Mouse (Mus musculus): ENCODE measurements around the gene Vmn2r9. TPM values are rescaled to one million over a fixed set of nuclear protein-coding genes. Genes with fewer than 3 reads are reported as not detected.
"Not testable (repeated sequence)": the region's sequence is repeated elsewhere in the genome, so short reads cannot be mapped to it uniquely, and the experiment has no call there.

Gene Vmn2r9
- not detected in 2 replicates for polyA plus RNA-seq (2015; fragmentation: Nextera tagmentation; extraction: Ambion mirVana)

GRCm38 (mm10) chr5:108852501-108852900 lies at the start of gene Vmn2r9:
Vmn2r9 (minus strand) TSS chr5:108852601.
- H3K4me3 ChIP-seq (replicated peaks); H3K27ac ChIP-seq; H3K4me2 ChIP-seq (replicated peaks); H3K9ac ChIP-seq; ATAC-seq; H3K36me3 ChIP-seq; H3K9me3 ChIP-seq; H3K4me1 ChIP-seq (replicated peaks); H3K27me3 ChIP-seq (replicated peaks): not testable (repeated sequence)
- WGBS: 79% methylated on average over 1 of the region's 1 CpGs

- not testable (repeated sequence) for H3K4me1 ChIP-seq (replicated peaks); H3K9me3 ChIP-seq; H3K4me2 ChIP-seq (replicated peaks); H3K27me3 ChIP-seq (replicated peaks); H3K27ac ChIP-seq; H3K4me3 ChIP-seq (replicated peaks); H3K36me3 ChIP-seq; ATAC-seq; H3K9ac ChIP-seq
- WGBS: 4% methylated on average over 1 of the region's 1 CpGs
Measured at GRCm38 (mm10) chr5:108866746-108867145, 14.3 kb upstream of the Vmn2r9 start.

- H3K36me3 ChIP-seq: no peaks in the 10 kb centered on the region
- H3K27ac ChIP-seq: no peak overlapping the region
- no peak overlapping the region for H3K4me2 ChIP-seq (replicated peaks)
- H3K4me1 ChIP-seq (replicated peaks): no peaks in the 10 kb centered on the region
- no peak overlapping the region for H3K9ac ChIP-seq
- H3K9me3 ChIP-seq: no peaks in the 10 kb centered on the region
- H3K27me3 ChIP-seq (replicated peaks): no peaks in the 10 kb centered on the region
- no peak overlapping the region for H3K4me3 ChIP-seq (replicated peaks)
- ATAC-seq: no peak
- 33% methylated on average over 1 of the region's 1 CpGs for WGBS
Measured at GRCm38 (mm10) chr5:108849466-108849865, 2.9 kb downstream of the Vmn2r9 start.

GRCm38 (mm10) chr5:108836156-108836555 lies 16.2 kb downstream of the Vmn2r9 start:
- H3K27ac ChIP-seq: no peak overlapping the region
- 78% methylated on average over 1 of the region's 1 CpGs for WGBS
- no peak for ATAC-seq
- no peak overlapping the region for H3K4me2 ChIP-seq (replicated peaks)
- H3K4me3 ChIP-seq (replicated peaks): no peak overlapping the region
- no peaks in the 10 kb centered on the region for H3K27me3 ChIP-seq (replicated peaks)
- no peaks in the 10 kb centered on the region for H3K36me3 ChIP-seq
- H3K9me3 ChIP-seq: no peaks in the 10 kb centered on the region
- H3K4me1 ChIP-seq (replicated peaks): no peaks in the 10 kb centered on the region
- H3K9ac ChIP-seq: no peak overlapping the region

GRCm38 (mm10) chr5:108823276-108823675 lies 29.1 kb downstream of the Vmn2r9 start:
- Histone ChIP-seq H3K36me3 (no peaks in the 10 kb centered on the region), H3K27me3 (replicated peaks) (no peaks in the 10 kb centered on the region), H3K9ac (no peak overlapping the region), H3K4me2 (replicated peaks) (no peak overlapping the region), H3K4me3 (replicated peaks) (no peak overlapping the region), H3K9me3 (no peaks in the 10 kb centered on the region), H3K27ac (no peak overlapping the region), H3K4me1 (replicated peaks) (no peaks in the 10 kb centered on the region)
- no peak for ATAC-seq
- 78% methylated on average over 2 of the region's 2 CpGs for WGBS

- not testable (repeated sequence) for H3K36me3 ChIP-seq; H3K9me3 ChIP-seq; ATAC-seq; H3K27ac ChIP-seq; H3K4me1 ChIP-seq (replicated peaks); H3K4me3 ChIP-seq (replicated peaks); H3K27me3 ChIP-seq (replicated peaks); H3K9ac ChIP-seq; H3K4me2 ChIP-seq (replicated peaks)
- WGBS: 78% methylated on average over 2 of the region's 2 CpGs
Measured at GRCm38 (mm10) chr5:108808750-108809149, 43.7 kb downstream of the Vmn2r9 start, which contains the start of gene Vmn2r8. Vmn2r8 (minus strand) TSS chr5:108808850.

- no peak for ATAC-seq
- WGBS: 42% methylated on average over 1 of the region's 1 CpGs
- Histone ChIP-seq H3K27me3 (replicated peaks) (no peaks in the 10 kb centered on the region), H3K9ac (no peak overlapping the region), H3K4me3 (replicated peaks) (no peak overlapping the region), H3K36me3 (no peaks in the 10 kb centered on the region), H3K9me3 (no peaks in the 10 kb centered on the region), H3K27ac (no peak overlapping the region), H3K4me1 (replicated peaks) (no peaks in the 10 kb centered on the region), H3K4me2 (replicated peaks) (no peak overlapping the region)
Measured at GRCm38 (mm10) chr5:108803646-108804045, 48.8 kb downstream of the Vmn2r9 start.

GRCm38 (mm10) chr5:108795263-108795662 lies 57.1 kb downstream of the Vmn2r9 start, which contains the start of gene Tmed11:
Tmed11 (minus strand) TSS chr5:108795363.
- not testable (repeated sequence) for H3K4me1 ChIP-seq (replicated peaks); H3K27ac ChIP-seq; H3K4me2 ChIP-seq (replicated peaks); H3K4me3 ChIP-seq (replicated peaks); ATAC-seq; H3K9ac ChIP-seq; H3K36me3 ChIP-seq; H3K27me3 ChIP-seq (replicated peaks); H3K9me3 ChIP-seq
- 72% methylated on average over 2 of the region's 2 CpGs for WGBS

- H3K4me2 ChIP-seq (replicated peaks); H3K4me1 ChIP-seq (replicated peaks); H3K4me3 ChIP-seq (replicated peaks); ATAC-seq; H3K27ac ChIP-seq; H3K27me3 ChIP-seq (replicated peaks); H3K9ac ChIP-seq; H3K36me3 ChIP-seq; H3K9me3 ChIP-seq: not testable (repeated sequence)
- 53% methylated on average over 1 of the region's 1 CpGs for WGBS
Measured at GRCm38 (mm10) chr5:108790385-108790784, 62.0 kb downstream of the Vmn2r9 start.

Other genes with a start within 250 kb of the Vmn2r9 start
- gene Gak, start 222.8 kb downstream of the Vmn2r9 start, polyA plus RNA-seq (2015; fragmentation: Nextera tagmentation; extraction: Ambion mirVana): 63.4 and 70.1 TPM in 2 replicates
- 23.4 and 27.1 TPM in 2 replicates for gene Tmem175, start 222.8 kb downstream of the Vmn2r9 start, polyA plus RNA-seq (2015; fragmentation: Nextera tagmentation; extraction: Ambion mirVana)
- gene Idua, start 192.3 kb downstream of the Vmn2r9 start, polyA plus RNA-seq (2015; fragmentation: Nextera tagmentation; extraction: Ambion mirVana): 12.0 and 12.8 TPM in 2 replicates
- gene Dgkq, start 182.9 kb downstream of the Vmn2r9 start, polyA plus RNA-seq (2015; fragmentation: Nextera tagmentation; extraction: Ambion mirVana): 11.1 and 11.2 TPM in 2 replicates
- gene Slc26a1, start 177.0 kb downstream of the Vmn2r9 start, polyA plus RNA-seq (2015; fragmentation: Nextera tagmentation; extraction: Ambion mirVana): 3.6 and 4.9 TPM in 2 replicates
- 21.8 and 26.3 TPM in 2 replicates for gene Fgfrl1, start 160.2 kb downstream of the Vmn2r9 start, polyA plus RNA-seq (2015; fragmentation: Nextera tagmentation; extraction: Ambion mirVana)
- gene Rnf212, start 77.6 kb downstream of the Vmn2r9 start, polyA plus RNA-seq (2015; fragmentation: Nextera tagmentation; extraction: Ambion mirVana): 0.16 and 0.51 TPM in 2 replicates
- 0.90 and 4.5 TPM in 2 replicates for gene Tmed11, start 57.2 kb downstream of the Vmn2r9 start, polyA plus RNA-seq (2015; fragmentation: Nextera tagmentation; extraction: Ambion mirVana)
- gene Vmn2r8, start 43.8 kb downstream of the Vmn2r9 start, polyA plus RNA-seq (2015; fragmentation: Nextera tagmentation; extraction: Ambion mirVana): not detected in 2 replicates
- not detected in 2 replicates for gene Vmn2r10, start 153.9 kb upstream of the Vmn2r9 start, polyA plus RNA-seq (2015; fragmentation: Nextera tagmentation; extraction: Ambion mirVana)
- gene Vmn2r11, start 207.0 kb upstream of the Vmn2r9 start, polyA plus RNA-seq (2015; fragmentation: Nextera tagmentation; extraction: Ambion mirVana): not detected in 2 replicates
- gene Vmn2r12, start 245.3 kb upstream of the Vmn2r9 start, polyA plus RNA-seq (2015; fragmentation: Nextera tagmentation; extraction: Ambion mirVana): not detected in 2 replicates